Mouse (Mus musculus): ENCODE measurements at regions not wholly inside any gene's neighbourhood (a gene's known extent, or its start where the extent isn't known, plus 50 kb on each side); places are given as distances from the start of the nearest gene placed in this dataset.

- TF ChIP-seq CTCF (IDR thresholded peaks at IDR 0.05; ENCODE audit: borderline replicate concordance, control insufficient read depth, extremely low read depth, insufficient read depth, low read length, poor library complexity), result no peak
- no peak for TF ChIP-seq POLR2A (IDR thresholded peaks at IDR 0.05; ENCODE audit: control insufficient read depth, extremely low read depth, insufficient read depth, low read length, poor library complexity)
Measured at GRCm38 (mm10) chr15:51103948-51104347, 2780.8 kb upstream of the Gm7489 start.

Data from thymus, adult 2 months (tissue).